Mouse (Mus musculus): Measurements from ENCODE around the gene Usp3. TPM values are rescaled to one million over a fixed set of nuclear protein-coding genes. Genes with fewer than 3 reads are reported as not detected.

Usp3 gene
- 18.6 and 20.4 TPM in 2 replicates for polyA plus RNA-seq (2012; rRNA removed; ENCODE audit: low replicate concordance)

GRCm38 (mm10) chr9:66592708-66593612, at the start of gene Usp3:
TSS of gene Usp3 (minus strand) at chr9:66593142.

GRCm38 (mm10) chr9:66514256-66514770, 78.6 kb downstream of the Usp3 start, which contains the start of gene Fbxl22:
TSS of gene Fbxl22 (minus strand) at chr9:66514593.

Other genes starting within 250 kb of the Usp3 start
- 11.3 and 15.7 TPM in 2 replicates for gene Herc1, start 242.7 kb downstream of the Usp3 start, polyA plus RNA-seq (2012; rRNA removed; ENCODE audit: low replicate concordance)
- gene Fbxl22, start 78.5 kb downstream of the Usp3 start, polyA plus RNA-seq (2012; rRNA removed; ENCODE audit: low replicate concordance), result 2.7 and 4.1 TPM in 2 replicates
- 2.0 and 3.5 TPM in 2 replicates for gene Car12, start 120.5 kb upstream of the Usp3 start, polyA plus RNA-seq (2012; rRNA removed; ENCODE audit: low replicate concordance)
- 2.5 and 4.2 TPM in 2 replicates for gene Aph1b, start 202.3 kb upstream of the Usp3 start, polyA plus RNA-seq (2012; rRNA removed; ENCODE audit: low replicate concordance)
- gene Gm10647, start 203.9 kb upstream of the Usp3 start, polyA plus RNA-seq (2012; rRNA removed; ENCODE audit: low replicate concordance), result 0.09 and 0.10 TPM in 2 replicates
- gene Aph1c, start 241.6 kb upstream of the Usp3 start, polyA plus RNA-seq (2012; rRNA removed; ENCODE audit: low replicate concordance), result 0.85 and 5.4 TPM in 2 replicates